Mouse (Mus musculus): ENCODE results near the gene Cadps.

DNA sequence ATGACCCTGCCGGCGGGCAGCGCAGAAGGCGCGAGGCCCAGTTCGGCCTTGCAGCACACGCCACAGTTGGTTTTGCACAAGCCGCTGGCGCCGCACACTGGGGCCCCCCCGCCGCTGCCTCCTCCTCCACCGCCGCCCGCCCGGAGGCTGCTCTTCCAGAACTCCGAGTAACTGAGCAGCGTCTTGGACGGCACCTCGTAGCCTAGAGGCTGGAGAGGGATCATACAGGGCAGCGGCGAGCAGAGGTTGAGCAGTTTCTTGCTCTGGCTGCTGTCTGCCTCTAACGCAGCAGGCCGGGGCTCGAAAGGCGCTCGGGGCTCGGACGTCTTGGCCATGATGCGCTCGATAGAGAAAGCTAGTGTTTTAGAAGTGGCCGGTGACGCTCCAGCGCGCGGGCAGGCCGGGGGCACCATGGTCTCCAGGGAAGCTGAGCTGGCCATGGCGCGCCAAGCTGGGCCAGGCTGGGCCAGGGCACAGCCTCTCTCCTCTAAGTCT, 478.1 kb downstream of the Cadps start:
- TF ChIP-seq CTCF (IDR thresholded peaks at IDR 0.05; ENCODE audit: extremely low read depth, insufficient read depth, low read length) (no peak), POLR2A (IDR thresholded peaks at IDR 0.05; ENCODE audit: extremely low read depth, insufficient read depth, low read length) (no peak)
